Mouse (Mus musculus) lung, embryonic 16.5 days (tissue): ENCODE measurements at regions not wholly inside any gene's neighbourhood (a gene's known extent, or its start where the extent isn't known, plus 50 kb on each side); places are given as distances from the start of the nearest gene placed in this dataset. TPM values are rescaled to one million over a fixed set of nuclear protein-coding genes. Genes with fewer than 3 reads are reported as not detected.
A peak's percentile ranks its signal among the peaks of the same experiment; 100 is the strongest.

Experiments
- ATAC-seq: fragments of 200-750 bp; cut with Nextera tagmentation; 2 replicates; pipeline ENCODE4 v1.8.0; 2017; ENCODE audit warnings: low read depth, mild to moderate bottlenecking, moderate library complexity
- H3K27ac ChIP-seq: fragments of 300-500 bp; sonication (generic); 2 replicates; pipeline ENCODE4 v1.5.1; 2014; ENCODE audit warnings: mild to moderate bottlenecking, control low read depth, low read length
- H3K27me3 ChIP-seq: fragments of 300-500 bp; sonication (generic); 2 replicates; pipeline ENCODE4 v1.6.1; 2014; ENCODE audit warnings: low read depth, low read length, mixed read lengths; ENCODE audit not compliant: control insufficient read depth, insufficient read depth
- H3K36me3 ChIP-seq: fragments of 300-500 bp; sonication (generic); 2 replicates; pipeline ENCODE4 v1.6.1; 2014; ENCODE audit warnings: low read length; ENCODE audit not compliant: control insufficient read depth, insufficient read depth
- H3K4me1 ChIP-seq: fragments of 300-500 bp; sonication (generic); replicated peaks from 2 replicates; pipeline ENCODE4 v1.6.1; 2014; ENCODE audit warnings: low read length, mixed read lengths; ENCODE audit not compliant: control insufficient read depth, insufficient read depth
- H3K4me2 ChIP-seq: fragments of 300-500 bp; sonication (generic); 2 replicates; pipeline ENCODE4 v1.6.1; 2014; ENCODE audit warnings: low read depth, low read length, control low read depth
- H3K4me3 ChIP-seq: fragments of 300-500 bp; sonication (generic); 2 replicates; pipeline ENCODE4 v1.5.1; 2014; ENCODE audit warnings: mild to moderate bottlenecking, low read length, control low read depth
- H3K9ac ChIP-seq: fragments of 300-500 bp; sonication (generic); 2 replicates; pipeline ENCODE4 v1.6.1; 2014; ENCODE audit warnings: low read length, control low read depth
- H3K9me3 ChIP-seq: fragments of 300-500 bp; sonication (generic); 2 replicates; pipeline ENCODE4 v1.6.1; 2016; ENCODE audit warnings: low read length; ENCODE audit not compliant: control insufficient read depth
- WGBS: fragments of 180-500 bp; shearing (Covaris S2); extraction: QIAGEN DNeasy Blood & Tissue Kit; methylation state at CpG from one replicate; pipeline ENCODE4 v1.1.7; 2014; 5-methylcytosine and 5-hydroxymethylcytosine counted together
- microRNA-seq: library from miRNA; unstranded; fragments of <30 nt; microRNA quantifications from one replicate; pipeline ENCODE4, GENCODE M21; 2016

DNA sequence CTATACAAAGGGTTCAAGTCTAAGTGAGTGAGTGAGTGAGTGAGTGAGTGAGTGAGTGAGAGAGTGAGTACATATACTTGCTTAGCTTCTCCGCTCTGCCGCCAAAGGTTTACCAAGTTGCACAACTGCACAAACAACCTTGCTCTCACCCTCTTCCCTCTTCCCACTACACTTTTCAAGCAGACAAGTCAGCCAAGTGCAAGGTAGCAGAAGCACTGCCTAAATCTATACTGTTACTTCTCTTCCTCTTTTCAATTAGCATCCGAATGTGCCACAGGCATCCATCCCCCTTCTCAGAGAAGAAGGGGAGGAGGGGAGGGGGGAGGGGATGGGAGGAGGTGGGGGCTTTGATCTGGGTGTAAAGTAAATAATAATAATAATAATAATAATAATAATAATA is 80.4 kb upstream of the Paip1 start:
- peaks cover under 1% of the 10 kb centered on the region for H3K36me3 ChIP-seq
- no peaks in the 10 kb centered on the region for H3K9me3 ChIP-seq
- H3K27me3 ChIP-seq = no peaks in the 10 kb centered on the region
- ATAC-seq = no peak
- 88% methylated on average over 3 of the region's 3 CpGs for WGBS
- no peak overlapping the region for H3K9ac ChIP-seq
- H3K27ac ChIP-seq = no peak overlapping the region
- H3K4me2 ChIP-seq = no peak overlapping the region
- no peak overlapping the region for H3K4me3 ChIP-seq
- no peaks in the 10 kb centered on the region for H3K4me1 ChIP-seq

DNA sequence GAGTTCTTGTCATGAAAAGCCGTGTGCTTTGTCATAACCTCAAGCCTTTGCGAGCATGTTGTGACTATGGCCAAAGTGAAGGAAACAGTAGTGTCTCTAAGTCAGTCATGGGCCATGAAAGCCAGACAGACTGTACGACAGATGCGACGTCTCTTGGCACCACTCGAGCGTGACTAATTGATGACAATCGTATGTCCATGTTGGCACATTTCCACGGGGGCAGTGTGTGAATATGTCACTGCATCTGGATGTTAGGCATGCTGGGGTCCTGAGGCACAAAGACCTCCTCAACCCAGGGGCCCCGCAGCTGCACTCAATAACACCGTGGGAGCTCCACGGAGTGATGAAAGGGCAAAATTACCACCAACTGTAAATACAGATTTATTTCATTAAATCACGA is 77.1 kb upstream of the Paip1 start:
- no peaks in the 10 kb centered on the region for H3K27me3 ChIP-seq
- 52% methylated on average over 13 of the region's 13 CpGs for WGBS
- no peaks in the 10 kb centered on the region for H3K4me1 ChIP-seq
- H3K4me2 ChIP-seq = no peak overlapping the region
- ATAC-seq = peak; percentile 88
- H3K9me3 ChIP-seq = no peaks in the 10 kb centered on the region
- no peak overlapping the region for H3K9ac ChIP-seq
- H3K36me3 ChIP-seq = peaks cover 14% of the 10 kb centered on the region
- no peak overlapping the region for H3K4me3 ChIP-seq
- H3K27ac ChIP-seq = peak overlapping the region; percentile 36; the same call in 1 of the 2 replicates

DNA sequence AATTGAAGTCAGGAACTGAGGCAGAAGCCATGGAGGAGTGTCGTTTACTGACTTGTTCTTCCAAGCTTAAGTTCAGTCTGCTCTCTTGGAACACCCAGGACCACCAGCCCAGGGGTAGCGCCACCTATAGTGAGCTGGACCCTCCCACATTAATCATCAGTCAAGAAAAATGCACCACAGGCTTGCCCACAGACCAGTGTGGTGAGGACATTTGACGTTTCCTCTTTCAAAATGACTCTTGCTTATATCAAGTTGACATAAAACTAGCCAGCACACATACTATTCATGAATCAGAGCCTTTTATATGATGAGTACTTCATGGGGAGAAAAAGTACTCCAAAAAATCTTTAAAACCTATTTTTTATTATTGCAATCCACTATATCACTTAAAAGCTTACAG is 69.7 kb upstream of the Paip1 start:
- Histone ChIP-seq H3K4me2 (no peak overlapping the region), H3K9ac (no peak overlapping the region), H3K27ac (no peak overlapping the region), H3K4me3 (no peak overlapping the region), H3K36me3 (peaks cover 23% of the 10 kb centered on the region), H3K27me3 (no peaks in the 10 kb centered on the region), H3K9me3 (no peaks in the 10 kb centered on the region), H3K4me1 (no peaks in the 10 kb centered on the region)
- 69% methylated on average over 3 of the region's 3 CpGs for WGBS
- ATAC-seq = no peak

DNA sequence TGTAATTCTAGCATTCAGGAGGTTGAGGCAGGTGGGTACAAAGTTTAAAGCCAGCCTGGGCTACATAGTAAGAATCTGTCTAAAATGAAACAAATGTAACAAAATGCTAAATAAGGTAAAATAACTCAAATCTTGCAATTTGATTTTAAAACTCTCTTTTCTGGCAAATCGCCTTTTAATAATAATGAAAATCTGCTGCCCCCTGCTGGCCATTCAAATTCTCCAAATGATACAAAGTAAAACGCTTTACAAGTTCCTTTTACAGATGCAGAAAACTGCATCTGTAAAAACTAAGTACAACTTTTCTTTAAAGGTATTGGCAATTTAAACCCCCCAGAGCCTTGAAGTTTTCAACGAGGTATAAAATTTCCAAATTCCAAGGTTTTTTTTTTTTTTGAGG is 65.0 kb upstream of the Paip1 start:
- Histone ChIP-seq H3K27ac (no peak overlapping the region), H3K4me3 (no peak overlapping the region), H3K4me2 (no peak overlapping the region), H3K36me3 (peaks cover 17% of the 10 kb centered on the region), H3K4me1 (no peaks in the 10 kb centered on the region), H3K9ac (no peak overlapping the region), H3K9me3 (no peaks in the 10 kb centered on the region), H3K27me3 (no peaks in the 10 kb centered on the region)
- ATAC-seq = no peak
- WGBS = 41% methylated on average over 3 of the region's 3 CpGs

DNA sequence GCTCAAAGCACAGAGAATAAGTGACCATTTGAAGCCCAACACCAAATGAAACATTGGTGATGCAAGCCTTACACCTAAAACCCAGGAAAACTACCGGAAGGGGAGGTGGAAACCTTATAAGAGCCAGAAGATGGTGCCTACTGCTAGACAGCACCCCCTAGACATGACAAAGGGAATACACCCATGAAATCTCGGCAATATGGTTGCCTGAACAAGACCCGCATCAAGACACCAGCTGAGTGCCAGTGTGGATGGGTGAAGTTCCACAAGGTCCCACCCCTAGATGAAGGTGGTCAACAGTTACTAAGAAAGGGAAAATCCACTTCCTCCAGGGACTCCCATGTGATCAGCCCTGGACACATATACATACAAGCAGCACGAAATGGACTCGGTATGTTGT is 64.2 kb upstream of the Paip1 start:
- H3K9me3 ChIP-seq = no peaks in the 10 kb centered on the region
- H3K9ac ChIP-seq = no peak overlapping the region
- H3K4me3 ChIP-seq = no peak overlapping the region
- H3K4me1 ChIP-seq = no peaks in the 10 kb centered on the region
- no peaks in the 10 kb centered on the region for H3K27me3 ChIP-seq
- 82% methylated on average over 5 of the region's 5 CpGs for WGBS
- no peak overlapping the region for H3K4me2 ChIP-seq
- H3K36me3 ChIP-seq = peaks cover 22% of the 10 kb centered on the region
- no peak for ATAC-seq
- H3K27ac ChIP-seq = no peak overlapping the region

DNA sequence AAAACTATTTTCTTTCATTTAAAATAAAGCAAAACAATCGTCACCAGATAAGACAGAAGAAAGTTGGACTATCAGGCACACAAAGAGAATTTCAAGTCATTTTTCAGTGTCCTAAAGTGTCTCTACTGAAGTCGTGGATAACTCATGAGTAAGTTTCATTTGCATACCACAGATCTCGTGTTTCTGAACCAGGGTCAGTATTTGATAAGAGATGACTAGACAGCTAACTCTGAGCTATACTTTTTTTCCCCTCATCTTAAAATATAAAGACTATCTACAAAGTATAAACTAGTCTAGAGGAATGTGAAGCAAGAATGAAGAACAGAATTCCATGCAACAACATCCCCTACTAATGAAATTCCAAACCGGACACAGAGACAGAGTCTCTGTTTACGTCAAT is 60.9 kb upstream of the Paip1 start:
- H3K27me3 ChIP-seq = no peaks in the 10 kb centered on the region
- H3K9ac ChIP-seq = no peak overlapping the region
- H3K9me3 ChIP-seq = no peaks in the 10 kb centered on the region
- H3K4me1 ChIP-seq = no peaks in the 10 kb centered on the region
- H3K27ac ChIP-seq = no peak overlapping the region
- no peak for ATAC-seq
- no peak overlapping the region for H3K4me3 ChIP-seq
- 71% methylated on average over 5 of the region's 5 CpGs for WGBS
- peaks cover 21% of the 10 kb centered on the region for H3K36me3 ChIP-seq
- H3K4me2 ChIP-seq = no peak overlapping the region

DNA sequence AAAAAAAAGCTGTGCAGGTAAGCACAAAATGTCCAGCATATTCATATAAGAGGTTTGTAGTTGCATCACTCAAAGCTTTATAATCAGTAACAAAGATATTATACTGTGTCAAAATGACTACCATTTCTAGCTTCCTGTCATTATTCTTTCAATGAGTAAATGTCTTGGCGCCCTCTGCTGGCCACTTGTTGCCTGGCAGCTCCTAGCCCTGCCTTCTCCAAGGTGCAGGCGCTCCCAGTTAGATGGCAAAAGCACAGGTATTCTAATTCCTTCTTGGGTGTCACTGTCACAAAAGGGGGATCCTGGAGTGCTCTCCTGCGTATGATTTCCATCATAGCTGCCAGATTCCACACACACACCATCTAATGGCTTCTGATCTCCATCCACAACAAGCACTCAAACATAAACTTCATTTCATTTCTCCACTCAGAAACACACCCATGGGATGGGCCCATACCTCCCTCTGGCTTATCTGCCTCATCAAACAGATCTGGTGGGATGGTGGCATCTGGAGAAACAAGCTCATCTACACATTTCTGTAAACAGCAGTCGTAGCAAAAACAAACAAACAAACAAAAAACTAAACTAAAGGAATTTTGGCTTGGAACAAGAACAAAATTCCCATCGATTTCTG is 49.9 kb upstream of the Paip1 start:
- no peaks in the 10 kb centered on the region for H3K9me3 ChIP-seq
- no peak overlapping the region for H3K9ac ChIP-seq
- H3K27ac ChIP-seq = no peak overlapping the region
- no peak overlapping the region for H3K4me3 ChIP-seq
- H3K4me1 ChIP-seq = no peaks in the 10 kb centered on the region
- H3K36me3 ChIP-seq = peaks cover 5% of the 10 kb centered on the region
- no peaks in the 10 kb centered on the region for H3K27me3 ChIP-seq
- 39% methylated on average over 5 of the region's 5 CpGs for WGBS
- peak; percentile 36 for ATAC-seq
- no peak overlapping the region for H3K4me2 ChIP-seq

Small RNA genes in the stretch of these regions (microRNA-seq; reads per million reads assigned to microRNA genes)
- gene Gm44488 = not detected
